17 mouse cellular contexts compared by ENCODE assay signal in the genomic region with DNA sequence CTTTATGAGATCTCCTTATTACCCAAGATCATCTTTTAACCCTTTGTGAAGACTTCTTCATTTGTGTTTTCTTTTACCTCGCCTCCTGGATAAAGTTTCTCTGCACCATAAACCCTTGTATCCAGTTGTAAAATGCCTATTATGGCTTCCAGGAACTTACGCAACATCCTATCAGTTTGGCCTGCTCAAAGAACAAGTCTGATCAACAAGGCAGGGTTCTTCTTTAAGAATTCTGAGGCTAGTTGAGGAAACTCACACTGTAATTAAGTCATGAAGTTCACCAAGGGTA. TPM values are rescaled to one million over a fixed set of nuclear protein-coding genes. Genes with fewer than 3 reads are reported as not detected.
DNase-seq lines count a peak whose midpoint lies in the region; ATAC-seq and TF ChIP-seq lines count a peak whose summit lies in the region.
"Had no signal": no experiment of that assay in that cellular context is flagged by ENCODE, and none has a peak within 500 bp of the region (broad histone marks: within the 10 kb centered on the region; RNA-seq: fewer than 3 reads in every experiment).

No protein-coding gene starts in this region.

- no peak for TF ChIP-seq CTCF in E14TG2a.4 (conservative IDR thresholded peaks at IDR 0.05; ENCODE audit: low read length)
- TF ChIP-seq CTCF in liver, embryonic 14.5 days (IDR thresholded peaks at IDR 0.05; ENCODE audit: low read depth) = no peak

- 0 out of 2 replicates have a peak overlapping the region, but pooled peaks have one; percentile 62 for H3K27ac ChIP-seq in hindbrain, embryonic 10.5 days
- no peak overlapping the region for H3K27ac ChIP-seq in hindbrain, embryonic 16.5 days (ENCODE audit: low read depth, low read length)
- no peak overlapping the region for H3K27ac ChIP-seq in liver, embryonic 14.5 days

- no peaks in the 10 kb centered on the region for H3K36me3 ChIP-seq in hindbrain, embryonic 10.5 days
- H3K36me3 ChIP-seq in hindbrain, embryonic 16.5 days (ENCODE audit: control insufficient read depth, insufficient read depth, low read length) = no peaks in the 10 kb centered on the region
- no peaks in the 10 kb centered on the region for H3K36me3 ChIP-seq in E14TG2a.4 (ENCODE audit: insufficient read depth, low read length)
- no peaks in the 10 kb centered on the region for H3K36me3 ChIP-seq in liver, embryonic 14.5 days (replicated peaks; ENCODE audit: control insufficient read depth, insufficient read depth, low read depth)
- H3K36me3 ChIP-seq: embryonic facial prominence, embryonic 12.5 days had no signal

- no peak overlapping the region for H3K9ac ChIP-seq in hindbrain, embryonic 16.5 days (ENCODE audit: low read depth, low read length)
- H3K9ac ChIP-seq in liver, embryonic 14.5 days (replicated peaks) = no peak overlapping the region
- H3K9ac ChIP-seq: embryonic facial prominence, embryonic 12.5 days had no signal

- H3K4me1 ChIP-seq in hindbrain, embryonic 10.5 days (replicated peaks) = peaks cover 34% of the 10 kb centered on the region
- no peaks in the 10 kb centered on the region for H3K4me1 ChIP-seq in hindbrain, embryonic 16.5 days (ENCODE audit: control insufficient read depth, insufficient read depth, low read depth, low read length)
- H3K4me1 ChIP-seq in E14TG2a.4 (replicated peaks; ENCODE audit: low read depth, low read length) = peaks cover 65% of the 10 kb centered on the region
- H3K4me1 ChIP-seq in liver, embryonic 14.5 days (replicated peaks; ENCODE audit: control insufficient read depth in 2 of 2, insufficient read depth in 2 of 2, low read length in 1 of 2) = peaks cover 0 to 2% of the 10 kb centered on the region in 2 experiments; a peak in 1 of 4 replicates

- no peak for DNase-seq in hindbrain, embryonic 10.5 days (ENCODE audit: low spot score)
- DNase-seq in liver, embryonic 14.5 days (ENCODE audit: low read depth in 3 of 3, low spot score in 3 of 3) = no peak
- DNase-seq in lung, postnatal 10 days = no peak
- DNase-seq in right cerebral cortex, adult 18-20 months = no peak
- DNase-seq in cerebellum, adult 9-11 months = no peak
- DNase-seq: cerebellum, postnatal 10 days; kidney, adult 18-20 months had no signal

- WGBS in hindbrain, embryonic 10.5 days = 91% methylated on average over 2 of the region's 2 CpGs
- 88% methylated on average over 2 of the region's 2 CpGs for WGBS in hindbrain, embryonic 16.5 days
- WGBS in liver, embryonic 14.5 days (ENCODE audit: insufficient replicate concordance) = 45% methylated on average over 2 of the region's 2 CpGs

- H3K27me3 ChIP-seq in hindbrain, embryonic 10.5 days (ENCODE audit: insufficient read depth, poor library complexity, severe bottlenecking) = no peaks in the 10 kb centered on the region
- H3K27me3 ChIP-seq in hindbrain, embryonic 16.5 days (replicated peaks; ENCODE audit: control insufficient read depth, insufficient read depth, low read length) = no peaks in the 10 kb centered on the region
- H3K27me3 ChIP-seq in E14TG2a.4 (ENCODE audit: insufficient read depth, low read length) = no peaks in the 10 kb centered on the region
- no peaks in the 10 kb centered on the region for H3K27me3 ChIP-seq in liver, embryonic 14.5 days (ENCODE audit: control insufficient read depth, insufficient read depth, low read length)
- H3K27me3 ChIP-seq: embryonic facial prominence, embryonic 12.5 days had no signal

- H3K4me2 ChIP-seq in hindbrain, embryonic 16.5 days (ENCODE audit: low read length) = no peak overlapping the region
- H3K4me2 ChIP-seq in liver, embryonic 14.5 days (ENCODE audit: low read depth) = peak overlapping the region; percentile 6; the same call in 1 of the 2 replicates
- H3K4me2 ChIP-seq: embryonic facial prominence, embryonic 12.5 days had no signal

- ATAC-seq in hindbrain, embryonic 16.5 days = no peak
- 0 out of 2 replicates have a peak, but pooled peaks have one; percentile 4 for ATAC-seq in common myeloid progenitor, adult 5-6 weeks (replicated peaks; ENCODE audit: low read depth, poor library complexity, severe bottlenecking)
- no peak for ATAC-seq in liver, embryonic 14.5 days (ENCODE audit: insufficient read depth)
- ATAC-seq: CD4-positive, CD25-positive, alpha-beta regulatory T cell, adult 4 months had no signal

- no peaks in the 10 kb centered on the region for H3K9me3 ChIP-seq in hindbrain, embryonic 10.5 days
- H3K9me3 ChIP-seq in hindbrain, embryonic 16.5 days (ENCODE audit: control insufficient read depth, low read length) = no peaks in the 10 kb centered on the region
- H3K9me3 ChIP-seq in E14TG2a.4 (ENCODE audit: low read length) = no peaks in the 10 kb centered on the region
- no peaks in the 10 kb centered on the region for H3K9me3 ChIP-seq in liver, embryonic 14.5 days (ENCODE audit: control insufficient read depth, low read length)
- H3K9me3 ChIP-seq: embryonic facial prominence, embryonic 12.5 days had no signal

- no peak for TF ChIP-seq EP300 in liver, embryonic 14.5 days (IDR thresholded peaks at IDR 0.05; ENCODE audit: low read depth)

- H3K4me3 ChIP-seq in hindbrain, embryonic 10.5 days = no peak overlapping the region
- no peak overlapping the region for H3K4me3 ChIP-seq in hindbrain, embryonic 16.5 days (ENCODE audit: low read length)
- peak overlapping the region; percentile 53 for H3K4me3 ChIP-seq in E14TG2a.4 (replicated peaks; ENCODE audit: low read length)
- H3K4me3 ChIP-seq in liver, embryonic 14.5 days (ENCODE audit: insufficient read depth in 1 of 2, low read depth in 2 of 2, low read length in 2 of 2) = peak overlapping the region; percentile 17 to 31; a peak in 3 of 4 replicates
- H3K4me3 ChIP-seq: embryonic facial prominence, embryonic 12.5 days; heart, adult 2 months had no signal

RNA-seq across cellular contexts. Expression of gene Ncf2, which starts 8.3 kb away (rescaled TPM):
- polyA plus RNA-seq in hindbrain, embryonic 10.5 days (2016; fragmentation: Nextera tagmentation; extraction: Ambion mirVana) = 2.5 and 4.2 TPM in 2 replicates
- 2.7 and 2.9 TPM in 2 replicates for polyA plus RNA-seq in hindbrain, embryonic 16.5 days (2015; fragmentation: Nextera tagmentation; extraction: Ambion mirVana)
- 70.1 and 77.4 TPM in 2 replicates for total RNA-seq in common myeloid progenitor, adult 5-6 weeks (2017)
- polyA plus RNA-seq in liver, embryonic 14.5 days (2012; rRNA removed) = 4.7 and 7.3 TPM in 2 replicates
- 7.5 and 7.7 TPM in 2 replicates for polyA plus RNA-seq in liver, embryonic 14.5 days (2014; fragmentation: Nextera tagmentation; extraction: Ambion mirVana)

RNA-seq across cellular contexts. Expression of gene Arpc5, which starts 42.0 kb away (rescaled TPM):
- polyA plus RNA-seq in hindbrain, embryonic 10.5 days (2016; fragmentation: Nextera tagmentation; extraction: Ambion mirVana) = 231 and 256 TPM in 2 replicates
- 300 and 315 TPM in 2 replicates for polyA plus RNA-seq in hindbrain, embryonic 16.5 days (2015; fragmentation: Nextera tagmentation; extraction: Ambion mirVana)
- 101 and 118 TPM in 2 replicates for total RNA-seq in common myeloid progenitor, adult 5-6 weeks (2017)
- polyA plus RNA-seq in liver, embryonic 14.5 days (2012; rRNA removed) = 31.3 and 71.2 TPM in 2 replicates
- polyA plus RNA-seq in liver, embryonic 14.5 days (2014; fragmentation: Nextera tagmentation; extraction: Ambion mirVana) = 156 and 162 TPM in 2 replicates

RNA-seq across cellular contexts. Expression of gene Rgl1, which starts 42.2 kb away (rescaled TPM):
- polyA plus RNA-seq in hindbrain, embryonic 10.5 days (2016; fragmentation: Nextera tagmentation; extraction: Ambion mirVana) = 27.1 and 28.9 TPM in 2 replicates
- 18.4 and 19.4 TPM in 2 replicates for polyA plus RNA-seq in hindbrain, embryonic 16.5 days (2015; fragmentation: Nextera tagmentation; extraction: Ambion mirVana)
- 8.7 and 9.5 TPM in 2 replicates for total RNA-seq in common myeloid progenitor, adult 5-6 weeks (2017)
- polyA plus RNA-seq in liver, embryonic 14.5 days (2012; rRNA removed) = 4.4 and 5.4 TPM in 2 replicates
- polyA plus RNA-seq in liver, embryonic 14.5 days (2014; fragmentation: Nextera tagmentation; extraction: Ambion mirVana) = 8.6 and 11.5 TPM in 2 replicates

RNA-seq across cellular contexts. Expression of gene Apobec4, which starts 58.0 kb away (rescaled TPM):
- not detected in 2 replicates for polyA plus RNA-seq in hindbrain, embryonic 10.5 days (2016; fragmentation: Nextera tagmentation; extraction: Ambion mirVana)
- 0.13 TPM in 1 of 2 replicates, not detected in the other for polyA plus RNA-seq in hindbrain, embryonic 16.5 days (2015; fragmentation: Nextera tagmentation; extraction: Ambion mirVana)
- not detected in 2 replicates for total RNA-seq in common myeloid progenitor, adult 5-6 weeks (2017)
- polyA plus RNA-seq in liver, embryonic 14.5 days (2012; rRNA removed) = not detected in 2 replicates
- polyA plus RNA-seq in liver, embryonic 14.5 days (2014; fragmentation: Nextera tagmentation; extraction: Ambion mirVana) = not detected in 2 replicates
- total RNA-seq: adrenal gland, adult 18-20 months; heart, adult 2 months; left cerebral cortex, postnatal 10 days; monocyte, adult 5-6 weeks had no signal
- polyA plus RNA-seq: CD4-positive, CD25-positive, alpha-beta regulatory T cell, adult 4 months; embryonic facial prominence, embryonic 12.5 days; heart, adult 2 months; hindbrain, embryonic 11.5 days had no signal

Comparison
In these comparisons a context has a peak if more than half of its experiments do, and no peak if none do; other contexts are left out.
1. H3K4me3 ChIP-seq: peak in E14TG2a.4 (single experiment) and liver, embryonic 14.5 days (2 of 2); none in hindbrain, embryonic 10.5 days (single experiment) and hindbrain, embryonic 16.5 days (single experiment).